Mouse (Mus musculus) ES-E14 (cell line): ENCODE data around the gene Ppan.

Source experiments
- HCFC1 ChIP-seq: IDR thresholded peaks from 2 replicates; pipeline ENCODE4 v1.6.1; 2012; ENCODE audit warnings: low read length, inconsistent platforms, borderline replicate concordance; ENCODE audit not compliant: insufficient read depth
- ZC3H11A ChIP-seq: IDR thresholded peaks from 2 replicates; pipeline ENCODE4 v1.6.1; 2012; ENCODE audit warnings: low read depth, mild to moderate bottlenecking, inconsistent platforms, low read length, borderline replicate concordance

GRCm38 (mm10) chr9:20909948-20910347 lies 22.0 kb downstream of the Ppan start:
- TF ChIP-seq HCFC1: no peak
- no peak for TF ChIP-seq ZC3H11A
